Mouse (Mus musculus) cerebellum, postnatal 14 days (tissue): Measurements from ENCODE around the gene Dusp8.
A peak's percentile ranks its signal among the peaks of the same experiment; 100 is the strongest.
"Not testable (repeated sequence)": the region's sequence is repeated elsewhere in the genome, so short reads cannot be mapped to it uniquely, and the experiment has no call there.

ENCODE experiments used
- DNase-seq, 2 experiments: peaks; one replicate each; pipeline ENCODE4 v3.0.0; 2021; ENCODE audit warnings: mixed read lengths in 2 of 2

Gene Dusp8

GRCm38 (mm10) chr7:142095183-142095931 lies at the start of gene Dusp8:
Gene Dusp8 (minus strand): TSS chr7:142095843.
- peak; percentile 99 for DNase-seq

GRCm38 (mm10) chr7:142144507-142144906 lies 48.9 kb upstream of the Dusp8 start, which contains the start of gene Gm45337:
Gene Gm45337 (minus strand): TSS chr7:142144607.
- DNase-seq = no peak

- DNase-seq = not testable (repeated sequence)
Observed at GRCm38 (mm10) chr7:142143506-142144010, 47.9 kb upstream of the Dusp8 start.

GRCm38 (mm10) chr7:142140696-142141095 lies 45.1 kb upstream of the Dusp8 start:
- no peak for DNase-seq

GRCm38 (mm10) chr7:142135934-142136333 lies 40.3 kb upstream of the Dusp8 start, which contains the start of gene Gm39115:
Gene Gm39115 (minus strand): TSS chr7:142136034.
- not testable (repeated sequence) for DNase-seq

GRCm38 (mm10) chr7:142134206-142134995 lies 38.8 kb upstream of the Dusp8 start:
- DNase-seq = peak; percentile 52 to 65

GRCm38 (mm10) chr7:142128843-142129242 lies 33.2 kb upstream of the Dusp8 start:
- DNase-seq = no peak

GRCm38 (mm10) chr7:142120629-142121028 lies 25.0 kb upstream of the Dusp8 start, which contains the start of gene Gm45618:
Gene Gm45618 (minus strand): TSS chr7:142120729.
- not testable (repeated sequence) for DNase-seq

- peak; percentile 38 to 56 for DNase-seq
Observed at GRCm38 (mm10) chr7:142119632-142120031, 24.0 kb upstream of the Dusp8 start.

- no peak for DNase-seq
Observed at GRCm38 (mm10) chr7:142104747-142105146, 9.1 kb upstream of the Dusp8 start.

- DNase-seq = peak; percentile 91 to 93
Observed at GRCm38 (mm10) chr7:142097776-142098175, 2.1 kb upstream of the Dusp8 start.

- DNase-seq = peak; percentile 27 to 41
Observed at GRCm38 (mm10) chr7:142096701-142097100, 1.1 kb upstream of the Dusp8 start.

- DNase-seq = peak; percentile 81 to 83
Observed at GRCm38 (mm10) chr7:142094301-142095143, 1.1 kb downstream of the Dusp8 start.

GRCm38 (mm10) chr7:142093696-142094240 lies 1.9 kb downstream of the Dusp8 start:
- no peak for DNase-seq

GRCm38 (mm10) chr7:142092991-142093390 lies 2.7 kb downstream of the Dusp8 start:
- peak; percentile 17 to 29 for DNase-seq

GRCm38 (mm10) chr7:142091848-142092247 lies 3.8 kb downstream of the Dusp8 start:
- peak; percentile 50 to 60 for DNase-seq

GRCm38 (mm10) chr7:142089648-142090447 lies 5.8 kb downstream of the Dusp8 start:
- DNase-seq = peak; percentile 48 to 60

- peak; percentile 38 to 42 for DNase-seq
Observed at GRCm38 (mm10) chr7:142088886-142089285, 6.8 kb downstream of the Dusp8 start.

GRCm38 (mm10) chr7:142087069-142087652 lies 8.5 kb downstream of the Dusp8 start:
- no peak for DNase-seq

GRCm38 (mm10) chr7:142086159-142086905 lies 9.3 kb downstream of the Dusp8 start:
- DNase-seq = no peak
